Mouse (Mus musculus) left cerebral cortex, adult 9 months (tissue): ENCODE results near the gene Ampd2.
A peak's percentile ranks its signal among the peaks of the same experiment; 100 is the strongest.

Experiments used
- DNase-seq, 2 experiments: peaks; one replicate each; pipeline ENCODE4 v3.0.0; 2022; ENCODE audit warnings: low spot score in 2 of 2

The Ampd2 gene

GRCm38 (mm10) chr3:108086470-108086979 is at the start of gene Ampd2:
Ampd2 (minus strand) TSS chr3:108086651.
- DNase-seq = peak in 1 of 2 experiments; percentile 38

GRCm38 (mm10) chr3:108134701-108135100 is 48.2 kb upstream of the Ampd2 start:
- DNase-seq = peak; percentile 45 to 79

- no peak for DNase-seq
Measured at GRCm38 (mm10) chr3:108132484-108132883, 46.0 kb upstream of the Ampd2 start.

GRCm38 (mm10) chr3:108131821-108132220 is 45.4 kb upstream of the Ampd2 start:
- no peak for DNase-seq

- DNase-seq = no peak
Measured at GRCm38 (mm10) chr3:108131216-108131615, 44.8 kb upstream of the Ampd2 start.

GRCm38 (mm10) chr3:108129804-108130203 is 43.4 kb upstream of the Ampd2 start:
- no peak for DNase-seq

- no peak for DNase-seq
Measured at GRCm38 (mm10) chr3:108129367-108129766, 42.9 kb upstream of the Ampd2 start.

- DNase-seq = no peak
Measured at GRCm38 (mm10) chr3:108128520-108128919, 42.1 kb upstream of the Ampd2 start.

GRCm38 (mm10) chr3:108126327-108126726 is 39.9 kb upstream of the Ampd2 start:
- no peak for DNase-seq

- DNase-seq = no peak
Measured at GRCm38 (mm10) chr3:108124131-108124530, 37.7 kb upstream of the Ampd2 start.

GRCm38 (mm10) chr3:108123242-108123641 is 36.8 kb upstream of the Ampd2 start:
- DNase-seq = no peak

GRCm38 (mm10) chr3:108121101-108121500 is 34.6 kb upstream of the Ampd2 start:
- no peak for DNase-seq

GRCm38 (mm10) chr3:108117465-108117864 is 31.0 kb upstream of the Ampd2 start:
- no peak for DNase-seq

- DNase-seq = no peak
Measured at GRCm38 (mm10) chr3:108113591-108114289, 27.3 kb upstream of the Ampd2 start.

GRCm38 (mm10) chr3:108112666-108113065 is 26.2 kb upstream of the Ampd2 start:
- no peak for DNase-seq

GRCm38 (mm10) chr3:108112246-108112645 is 25.8 kb upstream of the Ampd2 start:
- no peak for DNase-seq

- DNase-seq = no peak
Measured at GRCm38 (mm10) chr3:108111320-108111719, 24.9 kb upstream of the Ampd2 start.

GRCm38 (mm10) chr3:108105281-108105680 is 18.8 kb upstream of the Ampd2 start:
- DNase-seq = no peak

- no peak for DNase-seq
Measured at GRCm38 (mm10) chr3:108102075-108102474, 15.6 kb upstream of the Ampd2 start.

- DNase-seq = peak in 1 of 2 experiments; percentile 45
Measured at GRCm38 (mm10) chr3:108101594-108101993, 15.1 kb upstream of the Ampd2 start.

- no peak for DNase-seq
Measured at GRCm38 (mm10) chr3:108098316-108098715, 11.9 kb upstream of the Ampd2 start.

GRCm38 (mm10) chr3:108097656-108098055 is 11.2 kb upstream of the Ampd2 start:
- no peak for DNase-seq

GRCm38 (mm10) chr3:108096726-108097125 is 10.3 kb upstream of the Ampd2 start:
- DNase-seq = no peak

GRCm38 (mm10) chr3:108096226-108096625 is 9.8 kb upstream of the Ampd2 start:
- no peak for DNase-seq
